Mouse (Mus musculus): ENCODE results near the gene Gm16430.
"Not testable (repeated sequence)": the region's sequence is repeated elsewhere in the genome, so short reads cannot be mapped to it uniquely, and the experiment has no call there.

Gm16430 gene

DNA sequence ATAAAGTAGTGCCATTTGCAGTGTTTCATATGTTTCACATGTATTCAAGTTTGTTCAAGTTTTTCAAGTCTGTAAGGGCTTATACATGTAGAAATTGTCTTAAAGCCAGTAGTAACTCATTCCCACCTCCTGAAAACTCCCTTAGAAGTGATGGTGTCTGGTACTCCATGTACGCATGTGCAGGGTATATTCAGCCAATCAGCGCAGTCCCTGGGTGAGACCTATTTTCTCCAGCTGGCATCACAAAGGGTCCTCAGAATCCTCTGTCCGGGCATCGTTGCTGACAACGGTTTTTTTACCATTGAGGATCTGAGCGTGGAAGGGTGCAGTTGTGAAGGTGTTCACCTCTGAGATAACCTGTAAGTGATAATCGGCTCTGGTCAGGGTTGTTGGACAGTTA, at the start of gene Gm16430:
Gm16430 (plus strand) TSS at position 301 of the 400 bp plus-strand sequence.
- not testable (repeated sequence) for DNase-seq
